ENCODE assay signal across 7 mouse cellular contexts in the genomic region with DNA sequence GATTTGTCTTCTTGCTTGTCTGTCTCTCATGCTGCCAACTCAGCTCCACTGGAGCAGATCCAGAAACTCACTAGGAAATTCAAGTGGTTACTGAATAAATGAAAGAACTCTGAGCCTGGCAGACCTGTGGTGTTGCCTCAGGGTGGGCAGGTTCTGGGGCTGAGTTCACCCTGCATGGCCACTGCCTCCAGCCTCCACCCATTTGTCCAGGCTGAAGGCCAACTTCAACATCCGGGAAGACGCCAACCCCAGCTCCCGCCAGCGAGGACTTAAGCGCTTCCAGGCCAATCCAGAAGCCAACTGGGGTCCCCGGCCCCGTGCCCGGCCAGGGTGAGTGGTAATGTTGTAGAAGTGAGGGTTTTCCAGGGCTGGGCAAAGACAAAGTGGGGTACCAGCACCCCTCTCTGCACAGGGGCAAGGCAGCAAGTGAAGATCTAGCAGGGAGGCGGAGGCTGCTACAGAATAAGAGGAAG. TPM values are rescaled to one million over a fixed set of nuclear protein-coding genes. Genes with fewer than 3 reads are reported as not detected.
DNase-seq lines count a peak whose midpoint lies in the region; ATAC-seq lines count a peak whose summit lies in the region.

No protein-coding gene starts in this region.

- ATAC-seq in midbrain, embryonic 16.5 days: no peak
- ATAC-seq in midbrain, embryonic 11.5 days (ENCODE audit: low FRiP score): no peak

- no peaks in the 10 kb centered on the region for H3K9me3 ChIP-seq in midbrain, embryonic 16.5 days (replicated peaks; ENCODE audit: control insufficient read depth, low read length, poor library complexity, severe bottlenecking)
- H3K9me3 ChIP-seq in midbrain, embryonic 11.5 days (ENCODE audit: control insufficient read depth, low read length): no peaks in the 10 kb centered on the region

- peaks cover 1% of the 10 kb centered on the region; the same call in 1 of the 2 replicates for H3K4me1 ChIP-seq in midbrain, embryonic 16.5 days (ENCODE audit: control insufficient read depth, insufficient read depth, low read length)
- H3K4me1 ChIP-seq in midbrain, embryonic 11.5 days (ENCODE audit: control insufficient read depth, insufficient read depth, low read length): peaks cover 2% of the 10 kb centered on the region; the same call in 1 of the 2 replicates

- H3K36me3 ChIP-seq in midbrain, embryonic 16.5 days (ENCODE audit: control insufficient read depth, insufficient read depth, low read length): peaks cover 18% of the 10 kb centered on the region
- peaks cover 10% of the 10 kb centered on the region; the same call in 1 of the 2 replicates for H3K36me3 ChIP-seq in midbrain, embryonic 11.5 days (ENCODE audit: control insufficient read depth, insufficient read depth, low read length)

- WGBS in midbrain, embryonic 16.5 days: 90% methylated on average over 9 of the region's 9 CpGs
- 95% methylated on average over 9 of the region's 9 CpGs for WGBS in midbrain, embryonic 11.5 days

- no peak overlapping the region for H3K4me3 ChIP-seq in midbrain, embryonic 16.5 days (ENCODE audit: low read depth, low read length)
- H3K4me3 ChIP-seq in midbrain, embryonic 11.5 days (ENCODE audit: low read depth, low read length): no peak overlapping the region

- no peak overlapping the region for H3K9ac ChIP-seq in midbrain, embryonic 16.5 days (ENCODE audit: low read depth, low read length)
- no peak overlapping the region for H3K9ac ChIP-seq in midbrain, embryonic 11.5 days (ENCODE audit: low read length)

- no peak overlapping the region for H3K4me2 ChIP-seq in midbrain, embryonic 16.5 days (ENCODE audit: low read length)
- H3K4me2 ChIP-seq in midbrain, embryonic 11.5 days: no peak overlapping the region

- H3K27me3 ChIP-seq in midbrain, embryonic 16.5 days (ENCODE audit: control insufficient read depth, insufficient read depth, low read depth, low read length): peaks cover 27% of the 10 kb centered on the region
- peaks cover 31% of the 10 kb centered on the region for H3K27me3 ChIP-seq in midbrain, embryonic 11.5 days (ENCODE audit: control insufficient read depth, insufficient read depth, low read length)

- H3K27ac ChIP-seq in midbrain, embryonic 16.5 days (ENCODE audit: low read length): peak overlapping the region; percentile 34; the same call in 1 of the 2 replicates
- no peak overlapping the region for H3K27ac ChIP-seq in midbrain, embryonic 11.5 days (ENCODE audit: low read depth, low read length)

- intact Hi-C loops in gastrocnemius, postnatal 14 days (cut with DNase I; ENCODE audit: low total_unique reads): no loop called here
- intact Hi-C loops in left cerebral cortex, postnatal 25 days (cut with DNase I): loop anchor here (2.0 kb wide), 1 partner anchor 114 kb away; no protein-coding TSS in a partner anchor

- no peak for DNase-seq in midbrain, embryonic 11.5 days (ENCODE audit: low spot score, missing footprints)
- peak; percentile 61 for DNase-seq in brain, adult 2 months (ENCODE audit: low read depth, low spot score)
- peak; percentile 72 for DNase-seq in gastrocnemius, postnatal 14 days
- DNase-seq in kidney, postnatal 10 days: peak; percentile 78
- DNase-seq in lung, postnatal 4 days: peak; percentile 81 to 89
- DNase-seq in left cerebral cortex, postnatal 25 days (ENCODE audit: low spot score in 2 of 2): no peak

RNA-seq across cellular contexts. Expression of a gene that starts 2.3 kb away (rescaled TPM):
- 2.2 and 3.1 TPM in 2 replicates for polyA plus RNA-seq in midbrain, embryonic 16.5 days (2015; fragmentation: Nextera tagmentation; extraction: Ambion mirVana)
- 5.1 and 6.5 TPM in 2 replicates for polyA plus RNA-seq in midbrain, embryonic 11.5 days (2014; fragmentation: Nextera tagmentation; extraction: Ambion mirVana)
- total RNA-seq in gastrocnemius, postnatal 14 days (2021): 1 to 10 TPM; 2.7 to 2.9 TPM
- 1 to 10 TPM; 2.8 to 3.5 TPM for total RNA-seq in left cerebral cortex, postnatal 25 days (2021)

RNA-seq across cellular contexts. Expression of a gene that starts 11.3 kb away (rescaled TPM):
- polyA plus RNA-seq in midbrain, embryonic 16.5 days (2015; fragmentation: Nextera tagmentation; extraction: Ambion mirVana): 13.0 and 14.2 TPM in 2 replicates
- polyA plus RNA-seq in midbrain, embryonic 11.5 days (2014; fragmentation: Nextera tagmentation; extraction: Ambion mirVana): 18.6 and 21.4 TPM in 2 replicates
- total RNA-seq in gastrocnemius, postnatal 14 days (2021): 10 to 100 TPM; 25.7 to 33.6 TPM
- 10 to 100 TPM; 97.8 to 97.9 TPM for total RNA-seq in left cerebral cortex, postnatal 25 days (2021)

RNA-seq across cellular contexts. Expression of a gene that starts 12.9 kb away (rescaled TPM):
- polyA plus RNA-seq in midbrain, embryonic 16.5 days (2015; fragmentation: Nextera tagmentation; extraction: Ambion mirVana): 59.0 and 68.1 TPM in 2 replicates
- polyA plus RNA-seq in midbrain, embryonic 11.5 days (2014; fragmentation: Nextera tagmentation; extraction: Ambion mirVana): 39.9 and 45.6 TPM in 2 replicates
- total RNA-seq in gastrocnemius, postnatal 14 days (2021): 10 to 100 TPM; 26.0 to 36.2 TPM
- total RNA-seq in left cerebral cortex, postnatal 25 days (2021): 10 to 100 TPM; 85.2 to 90.1 TPM

RNA-seq across cellular contexts. Expression of a gene that starts 23.8 kb away (rescaled TPM):
- 0.80 and 1.1 TPM in 2 replicates for polyA plus RNA-seq in midbrain, embryonic 16.5 days (2015; fragmentation: Nextera tagmentation; extraction: Ambion mirVana)
- polyA plus RNA-seq in midbrain, embryonic 11.5 days (2014; fragmentation: Nextera tagmentation; extraction: Ambion mirVana): 1.6 and 1.9 TPM in 2 replicates
- total RNA-seq in gastrocnemius, postnatal 14 days (2021): 1 to 10 TPM in 1 of 2 experiments, under 1 TPM in 1; 0.66 to 1.1 TPM
- under 1 TPM in 1 of 2 experiments, not detected in 1; 0.71 TPM for total RNA-seq in left cerebral cortex, postnatal 25 days (2021)

RNA-seq across cellular contexts. Expression of a gene that starts 36.3 kb away (rescaled TPM):
- polyA plus RNA-seq in midbrain, embryonic 16.5 days (2015; fragmentation: Nextera tagmentation; extraction: Ambion mirVana): 13.0 and 16.3 TPM in 2 replicates
- 49.9 and 52.9 TPM in 2 replicates for polyA plus RNA-seq in midbrain, embryonic 11.5 days (2014; fragmentation: Nextera tagmentation; extraction: Ambion mirVana)
- total RNA-seq in gastrocnemius, postnatal 14 days (2021): 10 to 100 TPM; 10.5 to 10.8 TPM
- 10 to 100 TPM; 10.5 to 18.3 TPM for total RNA-seq in left cerebral cortex, postnatal 25 days (2021)

Comparison
In these comparisons a context has a peak if more than half of its experiments do, and no peak if none do; other contexts are left out.
1. DNase-seq: peak in brain, adult 2 months (single experiment), gastrocnemius, postnatal 14 days (single experiment), kidney, postnatal 10 days (single experiment) and lung, postnatal 4 days (2 of 2); none in midbrain, embryonic 11.5 days (single experiment) and left cerebral cortex, postnatal 25 days (0 of 2).